Mouse (Mus musculus) CH12.LX (cell line): Measurements from ENCODE around the gene Necap2. TPM values are rescaled to one million over a fixed set of nuclear protein-coding genes. Genes with fewer than 3 reads are reported as not detected.

Experiments used
- DNase-seq: peaks from one replicate; pipeline ENCODE4 v3.0.0-alpha.2; 2013; ENCODE audit errors: extremely low read depth
- H3K27ac ChIP-seq: 2 replicates; pipeline ENCODE4 v1.5.1; 2012; ENCODE audit warnings: low read depth, mild to moderate bottlenecking, control low read depth, moderate library complexity; ENCODE audit not compliant: insufficient read depth
- H3K27me3 ChIP-seq: replicated peaks from 2 replicates; pipeline ENCODE3; 2012; ENCODE audit warnings: inconsistent platforms
- H3K36me3 ChIP-seq, 2 experiments: replicated peaks in 1 of 2; 2 replicates each; pipeline versions ENCODE3 to v1.6.1; 2012; ENCODE audit warnings: inconsistent platforms in 1 of 2, low read length in 1 of 2, mild to moderate bottlenecking in 1 of 2, mixed read lengths in 1 of 2, moderate library complexity in 1 of 2; ENCODE audit not compliant: control insufficient read depth in 1 of 2, insufficient read depth in 1 of 2
- H3K4me1 ChIP-seq, 2 experiments: 2 replicates each; pipeline ENCODE4 v1.6.1; 2012; ENCODE audit warnings: inconsistent platforms in 1 of 2, moderate library complexity in 1 of 2; ENCODE audit not compliant: insufficient read depth in 2 of 2, control insufficient read depth in 1 of 2
- H3K4me2 ChIP-seq: 2 replicates; pipeline ENCODE4 v1.6.1; 2012; ENCODE audit warnings: low read depth, mild to moderate bottlenecking, control low read depth; ENCODE audit not compliant: poor library complexity, insufficient read depth, severe bottlenecking
- H3K4me3 ChIP-seq, 3 experiments: fragments of 150-350 bp in 1 of 3; sonication (generic) in 1 of 3; replicated peaks in 1 of 3; 2 replicates each; pipeline versions ENCODE3 to v1.5.1; 2011 to 2012; ENCODE audit warnings: low read depth in 2 of 3, low read length in 2 of 3, mild to moderate bottlenecking in 2 of 3, moderate library complexity in 2 of 3, control low read depth in 1 of 3, improper control_type of control experiment in 1 of 3, inconsistent platforms in 1 of 3, mixed read lengths in 1 of 3; ENCODE audit not compliant: poor library complexity in 1 of 3
- H3K79me2 ChIP-seq: replicated peaks from 2 replicates; pipeline ENCODE4 v1.6.1; 2012; ENCODE audit warnings: mild to moderate bottlenecking, moderate library complexity; ENCODE audit not compliant: control insufficient read depth, poor library complexity, insufficient read depth, severe bottlenecking; ENCODE audit errors: extremely low read depth
- H3K9ac ChIP-seq: 2 replicates; pipeline ENCODE4 v1.6.1; 2012; ENCODE audit warnings: low read depth, mild to moderate bottlenecking, control low read depth, moderate library complexity; ENCODE audit not compliant: insufficient read depth
- H3K9me3 ChIP-seq: replicated peaks from 2 replicates; pipeline ENCODE3; 2012; ENCODE audit warnings: low read length, inconsistent platforms, mixed read lengths
- CHD2 ChIP-seq: IDR thresholded peaks from 2 replicates; pipeline ENCODE4 v1.6.1; 2011; ENCODE audit warnings: low read length, improper control_type of control experiment
- E2F4 ChIP-seq: IDR thresholded peaks from 2 replicates; pipeline ENCODE4 v1.6.1; 2011; ENCODE audit warnings: low read depth, low read length, improper control_type of control experiment; ENCODE audit not compliant: insufficient replicate concordance
- EP300 ChIP-seq: IDR thresholded peaks from 2 replicates; pipeline ENCODE4 v1.6.1; 2011; ENCODE audit warnings: low read length, improper control_type of control experiment
- GABPA ChIP-seq: IDR thresholded peaks from 2 replicates; pipeline ENCODE4 v1.6.1; 2012; ENCODE audit warnings: low read depth, low read length, improper control_type of control experiment, inconsistent platforms; ENCODE audit not compliant: insufficient replicate concordance
- JUN ChIP-seq: IDR thresholded peaks from 2 replicates; pipeline ENCODE4 v1.6.1; 2011; ENCODE audit warnings: low read depth, mild to moderate bottlenecking, low read length, improper control_type of control experiment, moderate library complexity; ENCODE audit not compliant: insufficient read depth
- MAFK ChIP-seq: IDR thresholded peaks from 2 replicates; pipeline ENCODE4 v1.6.1; 2011; ENCODE audit warnings: low read length, improper control_type of control experiment; ENCODE audit not compliant: insufficient replicate concordance
- MXI1 ChIP-seq: IDR thresholded peaks from 2 replicates; pipeline ENCODE4 v1.6.1; 2011; ENCODE audit warnings: mild to moderate bottlenecking, low read depth, low read length, improper control_type of control experiment
- MYC ChIP-seq: IDR thresholded peaks from 2 replicates; pipeline ENCODE4 v1.6.1; 2011; ENCODE audit warnings: low read depth, mild to moderate bottlenecking, improper control_type of control experiment, low read length
- NRF1 ChIP-seq: IDR thresholded peaks from 2 replicates; pipeline ENCODE4 v1.6.1; 2014; ENCODE audit warnings: low read depth, mild to moderate bottlenecking, inconsistent platforms, low read length, improper control_type of control experiment, moderate library complexity
- POLR2A ChIP-seq: IDR thresholded peaks from 2 replicates; pipeline ENCODE4 v1.6.1; 2011; ENCODE audit warnings: low read depth, mild to moderate bottlenecking, improper control_type of control experiment, low read length
- POLR2AphosphoS2 ChIP-seq: IDR thresholded peaks from 2 replicates; pipeline ENCODE4 v1.6.1; 2011; ENCODE audit warnings: low read depth, low read length, improper control_type of control experiment
- RCOR1 ChIP-seq: conservative IDR thresholded peaks from 2 replicates; pipeline ENCODE4 v1.6.1; 2012; ENCODE audit warnings: low read depth, mild to moderate bottlenecking, inconsistent platforms, low read length, improper control_type of control experiment
- USF1 ChIP-seq: IDR thresholded peaks from 2 replicates; pipeline ENCODE4 v1.6.1; 2014; ENCODE audit warnings: low read depth, mild to moderate bottlenecking, inconsistent platforms, low read length, improper control_type of control experiment
- USF2 ChIP-seq: conservative IDR thresholded peaks from 2 replicates; pipeline ENCODE4 v1.6.1; 2011; ENCODE audit warnings: low read depth, low read length, improper control_type of control experiment
- ZMIZ1 ChIP-seq: IDR thresholded peaks from 2 replicates; pipeline ENCODE4 v1.6.1; 2012; ENCODE audit warnings: low read depth, mild to moderate bottlenecking, inconsistent platforms, low read length, improper control_type of control experiment
- ZNF384 ChIP-seq: IDR thresholded peaks from 2 replicates; pipeline ENCODE4 v1.6.1; 2012; ENCODE audit warnings: low read depth, low read length, improper control_type of control experiment, inconsistent platforms
- dilution Hi-C: fragments of 300-500 bp; cut with MboI; formaldehyde crosslinking; loops from 2 replicates; pipeline ENCODE4 v1.14.3; 2020; ENCODE audit warnings: low sequenced_read_pairs; ENCODE audit not compliant: extremely low pct_unique_long_range_greater_than_20kb, extremely low pct_ligation_motif_present
- in situ Hi-C: fragments of 300-500 bp; cut with MboI; formaldehyde crosslinking; loops from 3 replicates; pipeline ENCODE4 v1.14.3; 2019; ENCODE audit warnings: low sequenced_read_pairs, low pct_ligation_motif_present, low pct_unique_long_range_greater_than_20kb, mixed read lengths
- polyA plus RNA-seq: library from polyadenylated mRNA; unstranded; fragments of >175 nt; gene quantifications from 2 replicates; pipeline ENCODE4 v1.2.1, GENCODE M21; 2012; ENCODE audit warnings: low read depth; ENCODE audit not compliant: insufficient read length
- total RNA-seq, 2 experiments: library from RNA; depleted of rRNA; stranded (reverse); fragments of 300-350 nt in 1 of 2; fragments of >200 nt in 1 of 2; gene quantifications; 2 replicates each; pipeline ENCODE4 v1.2.3; 2012 to 2014

Necap2 gene
- total and polyA plus RNA-seq, 3 experiments: 32.6 to 41.7 (median 34.8) TPM

DNA sequence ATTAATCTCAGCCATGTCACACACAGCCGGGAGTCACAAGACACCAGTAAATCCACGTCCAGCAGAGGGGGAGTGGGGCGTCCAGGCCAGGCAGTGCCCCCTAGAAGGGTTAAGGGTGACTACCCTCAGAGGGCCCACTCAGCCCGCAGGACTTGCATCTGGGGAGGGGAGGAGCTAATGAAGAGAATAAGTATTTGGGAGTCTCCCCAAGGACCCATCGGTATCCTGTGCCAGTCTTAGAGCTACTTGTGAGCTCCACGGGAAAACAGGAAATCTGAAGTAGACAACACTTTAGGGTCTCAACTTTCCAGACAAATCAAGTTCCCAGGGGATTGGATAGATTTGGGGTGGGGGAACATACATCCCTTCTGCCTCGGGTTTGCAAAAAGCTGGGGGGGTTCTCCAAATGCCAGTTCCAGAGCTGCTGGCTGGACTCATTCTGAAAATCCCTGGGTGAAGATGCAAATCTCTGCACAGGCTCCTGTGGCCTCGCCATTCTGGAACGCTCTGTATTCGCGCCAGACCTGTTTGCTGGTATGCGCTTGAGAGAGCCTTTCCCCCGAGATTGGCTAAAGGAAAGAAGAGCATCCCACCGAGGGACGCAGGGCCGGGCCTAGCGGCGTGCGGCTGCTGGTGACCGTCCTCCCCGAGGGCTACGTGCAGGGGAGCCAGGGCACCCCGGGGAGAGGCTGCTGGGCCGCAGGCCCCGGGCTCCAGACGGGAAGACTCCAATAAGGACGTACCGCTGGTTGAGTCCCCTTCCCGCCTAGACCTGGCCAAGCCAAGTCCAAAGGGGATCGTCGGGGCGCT is 18.3 kb downstream of the Necap2 start:
- H3K4me2 ChIP-seq: peak overlapping the region; percentile 60
- H3K9me3 ChIP-seq: no peaks in the 10 kb centered on the region
- dilution Hi-C loops: no loop called here
- TF ChIP-seq NRF1: no peak
- TF ChIP-seq JUN: no peak
- TF ChIP-seq MXI1: peak; percentile 17; the same call in 1 of the 2 replicates
- no peaks in the 10 kb centered on the region for H3K27me3 ChIP-seq
- H3K36me3 ChIP-seq: peaks cover 0 to 26% of the 10 kb centered on the region in 2 experiments
- H3K79me2 ChIP-seq: no peaks in the 10 kb centered on the region
- DNase-seq: peak; percentile 53
- H3K9ac ChIP-seq: peak overlapping the region; percentile 53
- peak overlapping the region; percentile 67 to 80 (median 77) for H3K4me3 ChIP-seq
- H3K27ac ChIP-seq: no peak overlapping the region
- peaks cover 0 to 11% of the 10 kb centered on the region in 2 experiments; a peak in 2 of 4 replicates for H3K4me1 ChIP-seq
- in situ Hi-C loops: no loop called here

DNA sequence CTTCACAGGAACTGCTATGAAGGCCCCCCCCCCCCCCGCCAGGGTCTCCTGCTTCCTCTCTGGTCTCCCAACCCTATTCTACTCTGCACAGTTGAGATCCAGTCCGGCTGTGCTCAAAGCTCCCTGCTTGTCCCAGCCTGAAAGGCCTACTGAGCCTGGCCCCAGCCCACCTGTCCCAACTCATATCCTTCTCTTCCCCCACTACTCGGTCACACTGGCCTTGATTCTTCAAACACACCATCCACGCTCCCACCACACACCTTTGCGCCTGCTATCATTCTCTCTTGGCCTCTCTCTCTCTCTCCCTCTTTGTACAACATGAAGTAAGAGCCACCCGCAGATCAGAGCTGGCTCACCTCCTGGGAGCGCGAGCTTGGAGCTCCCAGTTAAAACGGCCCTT is 19.3 kb downstream of the Necap2 start:
- in situ Hi-C loops: no loop called here
- Histone ChIP-seq H3K27me3 (no peaks in the 10 kb centered on the region), H3K36me3 (peaks cover 0 to 25% of the 10 kb centered on the region in 2 experiments), H3K9me3 (no peaks in the 10 kb centered on the region)
- no peak for TF ChIP-seq GABPA
- TF ChIP-seq RCOR1: no peak
- no peak for TF ChIP-seq ZNF384
- TF ChIP-seq ZMIZ1: no peak
- TF ChIP-seq CHD2: no peak
- TF ChIP-seq, all 38 proteins: peak for 0
- no peak for DNase-seq
- H3K79me2 ChIP-seq: no peaks in the 10 kb centered on the region
- H3K27ac ChIP-seq: no peak overlapping the region
- no peak overlapping the region for H3K4me2 ChIP-seq
- dilution Hi-C loops: no loop called here
- no peak overlapping the region for H3K4me3 ChIP-seq
- H3K4me1 ChIP-seq: peaks cover 0 to 15% of the 10 kb centered on the region in 2 experiments; a peak in 2 of 4 replicates
- no peak overlapping the region for H3K9ac ChIP-seq

DNA sequence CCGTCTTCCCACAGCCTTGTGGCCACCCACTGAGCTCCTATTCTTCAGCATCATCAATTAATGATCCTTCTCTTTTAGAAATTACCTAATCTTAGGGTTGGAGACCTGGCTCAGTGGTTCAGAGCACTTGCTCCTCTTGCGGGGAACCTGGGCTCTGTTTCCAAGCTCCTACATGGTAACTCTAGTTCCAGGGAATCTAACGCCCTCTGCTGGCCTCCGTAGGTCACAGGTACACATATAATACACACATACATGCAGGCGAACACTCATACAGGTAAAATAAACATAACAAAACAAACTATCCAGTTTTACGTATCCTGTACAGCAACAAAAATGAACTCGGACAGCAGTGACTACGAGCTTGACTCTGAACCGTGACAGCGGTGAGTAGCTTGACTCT is 21.2 kb downstream of the Necap2 start:
- no peak overlapping the region for H3K9ac ChIP-seq

More for the DNA sequence above, 21.2 kb downstream of the Necap2 start:
- in situ Hi-C loops (no loop called here), dilution Hi-C loops (no loop called here)
- DNase-seq: no peak
- H3K4me1 ChIP-seq: peaks cover 0 to 22% of the 10 kb centered on the region in 2 experiments; a peak in 2 of 4 replicates
- H3K27me3 ChIP-seq: no peaks in the 10 kb centered on the region
- no peaks in the 10 kb centered on the region for H3K9me3 ChIP-seq
- TF ChIP-seq MAFK (no peak), EP300 (no peak), E2F4 (no peak), USF1 (no peak), MYC (no peak), POLR2A (no peak), CHD2 (no peak), POLR2AphosphoS2 (no peak), USF2 (no peak)
- H3K36me3 ChIP-seq: peaks cover 0 to 35% of the 10 kb centered on the region in 2 experiments
- H3K4me3 ChIP-seq: no peak overlapping the region
- no peak overlapping the region for H3K4me2 ChIP-seq
- H3K79me2 ChIP-seq: no peaks in the 10 kb centered on the region
- no peak overlapping the region for H3K27ac ChIP-seq
